Mouse (Mus musculus) bone marrow macrophage, adult 2 months (primary cell): ENCODE measurements around the gene Trappc6a. TPM values are rescaled to one million over a fixed set of nuclear protein-coding genes. Genes with fewer than 3 reads are reported as not detected.
A peak's percentile ranks its signal among the peaks of the same experiment; 100 is the strongest.

ENCODE experiments used
- H3K27ac ChIP-seq: 2 replicates; pipeline ENCODE4 v1.5.1; 2012; ENCODE audit warnings: low read depth, low read length; ENCODE audit not compliant: insufficient read depth
- H3K4me1 ChIP-seq: 2 replicates; pipeline ENCODE4 v1.6.1; 2012; ENCODE audit warnings: low read length; ENCODE audit not compliant: control insufficient read depth, insufficient read depth
- H3K4me3 ChIP-seq: 2 replicates; pipeline ENCODE4 v1.5.1; 2012; ENCODE audit warnings: mild to moderate bottlenecking, low read length, moderate library complexity; ENCODE audit not compliant: insufficient read depth
- CTCF ChIP-seq: IDR thresholded peaks from 2 replicates; pipeline ENCODE4 v1.5.1; 2012; ENCODE audit warnings: low read depth, mild to moderate bottlenecking, low read length, moderate library complexity
- POLR2A ChIP-seq: IDR thresholded peaks from 2 replicates; pipeline ENCODE4 v1.6.1; 2012; ENCODE audit warnings: mild to moderate bottlenecking, low read depth, low read length, borderline replicate concordance
- polyA plus RNA-seq: library from polyadenylated mRNA; stranded (reverse); fragments of >200 nt; gene quantifications from 2 replicates; pipeline ENCODE4 v1.2.4, GENCODE M21; 2012; ENCODE audit not compliant: missing spikeins, insufficient read depth, insufficient read length

Gene Trappc6a
- polyA plus RNA-seq, 1 experiment = 51.4 TPM

DNA sequence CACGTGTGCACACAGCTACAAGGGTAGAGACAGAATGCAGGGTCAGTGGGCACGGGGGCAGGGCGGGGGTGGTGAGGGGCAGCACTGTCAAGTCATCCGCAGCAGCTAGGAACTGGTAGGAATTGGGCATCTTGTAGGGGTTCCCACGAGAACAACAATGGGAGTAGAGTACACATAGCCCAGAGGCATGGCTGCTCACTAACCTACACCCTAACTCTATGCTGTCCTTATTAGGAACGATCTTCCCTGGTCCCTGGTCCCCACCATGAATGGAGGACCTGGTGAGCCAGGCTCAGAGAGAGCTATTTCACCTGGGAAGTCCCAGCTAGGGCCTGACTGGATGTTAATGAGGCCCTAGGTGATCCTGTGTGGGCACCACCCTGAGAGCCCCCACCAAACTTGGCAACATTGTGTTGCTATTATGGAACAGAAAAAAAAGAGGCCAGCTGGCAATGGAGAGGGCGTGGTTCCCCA, 33.5 kb downstream of the Trappc6a start:
- no peak overlapping the region for H3K4me3 ChIP-seq
- no peak overlapping the region for H3K27ac ChIP-seq
- no peak for TF ChIP-seq POLR2A
- TF ChIP-seq CTCF = no peak
- no peaks in the 10 kb centered on the region for H3K4me1 ChIP-seq

DNA sequence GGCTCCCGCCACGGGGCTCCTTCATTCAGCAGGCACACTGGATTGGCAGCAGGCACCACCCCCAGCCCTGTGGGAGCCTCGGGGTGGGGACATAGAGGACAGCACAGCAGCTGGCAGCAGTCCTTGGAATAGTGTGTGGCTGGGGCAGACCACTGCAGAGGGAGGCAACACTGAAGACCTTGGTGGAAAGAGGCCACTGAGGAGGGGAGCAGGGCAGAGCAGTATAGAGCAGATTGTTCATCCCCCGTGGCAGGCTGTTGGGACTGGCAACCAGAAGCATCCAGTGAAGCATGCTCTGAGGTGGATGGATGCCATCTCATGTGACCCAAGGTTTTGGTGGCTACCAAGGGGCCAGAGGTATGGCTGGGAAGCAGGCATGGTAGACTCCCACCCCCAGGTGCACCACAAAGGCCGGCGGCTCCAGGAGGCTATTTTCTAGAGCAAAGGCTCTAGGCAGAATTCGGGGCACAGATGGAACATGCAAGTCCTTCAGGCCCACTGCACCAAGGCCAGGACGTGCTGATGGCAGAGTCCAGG, 34.0 kb downstream of the Trappc6a start:
- no peak overlapping the region for H3K4me3 ChIP-seq
- H3K27ac ChIP-seq = no peak overlapping the region
- TF ChIP-seq POLR2A = no peak
- TF ChIP-seq CTCF = no peak
- no peaks in the 10 kb centered on the region for H3K4me1 ChIP-seq

DNA sequence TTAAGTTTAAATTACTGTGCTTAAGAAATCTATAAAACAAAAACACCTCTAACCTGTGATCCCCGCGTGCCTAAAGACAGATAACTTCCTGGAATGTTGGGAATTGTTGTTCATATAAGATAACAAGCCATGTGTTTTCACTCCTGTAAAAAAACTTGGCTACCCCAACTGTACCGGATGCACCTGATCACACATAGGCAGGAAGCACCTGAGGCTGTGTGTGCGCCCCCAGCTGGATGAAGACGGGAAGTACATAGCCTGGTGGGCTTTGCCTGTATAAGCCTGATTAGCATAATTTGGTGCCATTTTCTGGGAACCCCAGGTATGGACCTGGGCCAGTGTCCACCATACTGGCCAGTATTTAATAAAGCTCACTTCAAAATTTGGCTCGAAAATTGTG, 35.4 kb downstream of the Trappc6a start:
- TF ChIP-seq CTCF = peak; percentile 26; the same call in 1 of the 2 replicates
- no peak for TF ChIP-seq POLR2A
- no peaks in the 10 kb centered on the region for H3K4me1 ChIP-seq
- no peak overlapping the region for H3K27ac ChIP-seq
- no peak overlapping the region for H3K4me3 ChIP-seq

DNA sequence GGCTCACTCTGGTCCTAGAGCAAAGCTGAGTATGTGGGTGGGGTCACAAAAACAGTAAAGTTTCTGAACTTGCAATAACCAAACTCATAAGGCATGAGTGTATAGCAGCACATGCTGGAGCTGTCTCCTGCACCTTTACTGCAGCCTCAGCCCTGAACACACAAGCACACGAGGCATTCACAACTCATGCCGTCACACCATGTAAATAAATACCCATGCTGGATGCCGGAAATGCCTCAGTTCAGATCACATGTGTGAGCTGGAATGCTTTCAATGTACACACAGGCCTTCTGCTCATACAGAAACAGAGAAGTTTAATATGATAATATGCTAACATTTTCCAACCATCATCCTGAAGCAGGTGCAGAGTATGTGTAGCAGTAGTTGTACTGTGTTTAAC, 37.8 kb downstream of the Trappc6a start:
- Histone ChIP-seq H3K4me1 (no peaks in the 10 kb centered on the region), H3K27ac (no peak overlapping the region), H3K4me3 (no peak overlapping the region)
- no peak for TF ChIP-seq CTCF
- TF ChIP-seq POLR2A = no peak

DNA sequence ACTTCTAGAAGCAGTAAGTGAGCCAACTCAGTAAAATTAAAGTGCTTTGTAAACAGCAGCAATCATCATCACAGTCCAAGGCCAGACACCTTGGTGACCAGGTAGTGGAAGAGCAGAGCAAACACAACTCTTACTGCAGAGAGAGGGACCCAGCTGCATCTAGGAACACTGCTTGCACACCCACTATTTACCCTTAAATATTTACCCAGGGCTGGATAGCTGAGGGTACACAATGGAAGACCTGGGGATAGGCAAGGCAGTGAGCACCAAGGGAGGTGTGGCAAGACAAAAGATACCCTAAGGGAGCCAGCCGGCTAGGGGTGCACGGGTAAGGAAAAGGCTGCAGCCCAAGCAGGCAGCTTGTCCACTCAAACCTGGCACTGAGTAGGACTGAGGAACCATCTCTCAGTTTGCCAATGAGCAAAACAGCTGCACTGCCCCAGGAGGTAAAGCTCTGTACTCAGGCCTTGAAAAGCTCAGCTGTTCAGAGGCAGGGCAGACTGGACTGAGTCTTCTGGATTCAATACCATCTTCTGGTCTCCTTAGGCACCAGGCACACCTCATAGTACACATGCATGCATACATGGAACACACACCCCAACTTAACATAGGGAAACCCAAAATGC, 39.3 kb downstream of the Trappc6a start:
- Histone ChIP-seq H3K4me1 (peaks cover 9% of the 10 kb centered on the region), H3K27ac (no peak overlapping the region), H3K4me3 (no peak overlapping the region)
- TF ChIP-seq POLR2A = no peak
- TF ChIP-seq CTCF = no peak

DNA sequence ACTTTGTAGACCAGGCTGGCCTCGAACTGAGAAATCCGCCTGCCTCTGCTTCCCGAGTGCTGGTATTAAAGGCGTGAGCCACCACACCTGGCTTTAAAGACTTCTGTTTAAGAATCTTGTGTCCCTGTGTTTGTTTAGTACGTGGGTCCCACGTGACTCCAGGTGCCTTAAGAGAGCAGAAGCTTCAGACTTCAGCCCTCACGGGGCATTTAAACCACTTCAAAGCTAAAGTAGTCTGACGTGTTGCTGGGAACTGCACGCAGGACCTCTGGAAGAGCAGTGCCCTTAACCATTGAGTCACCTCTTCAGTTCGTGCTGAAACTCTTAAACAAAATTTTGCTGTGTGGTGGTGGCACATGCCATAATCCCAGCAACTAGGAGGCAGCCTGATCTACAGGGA, 41.2 kb downstream of the Trappc6a start:
- Histone ChIP-seq H3K27ac (no peak overlapping the region), H3K4me1 (peaks cover 22% of the 10 kb centered on the region), H3K4me3 (no peak overlapping the region)
- TF ChIP-seq POLR2A (no peak), CTCF (no peak)

DNA sequence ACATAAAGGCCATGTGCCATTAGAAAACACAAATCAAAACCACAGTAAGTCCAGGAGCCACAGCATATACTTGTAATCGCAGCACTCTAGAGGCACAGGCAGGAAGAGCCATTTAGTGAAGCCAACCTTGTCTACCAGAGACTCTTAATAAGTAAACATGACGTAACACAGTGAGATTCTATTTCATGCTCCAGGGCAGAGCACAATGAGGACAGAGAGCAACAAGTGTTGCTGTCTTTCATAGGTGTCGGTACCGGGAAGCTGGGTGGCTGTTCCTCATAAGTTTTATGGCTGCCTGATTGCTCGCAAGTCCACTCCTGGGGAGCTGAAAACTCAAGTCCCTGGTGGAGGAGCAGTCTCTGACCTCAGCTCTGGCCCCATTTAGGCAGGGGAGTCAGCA, 43.4 kb downstream of the Trappc6a start:
- Histone ChIP-seq H3K4me1 (peaks cover 29% of the 10 kb centered on the region), H3K4me3 (no peak overlapping the region), H3K27ac (no peak overlapping the region)
- TF ChIP-seq CTCF = no peak
- no peak for TF ChIP-seq POLR2A

DNA sequence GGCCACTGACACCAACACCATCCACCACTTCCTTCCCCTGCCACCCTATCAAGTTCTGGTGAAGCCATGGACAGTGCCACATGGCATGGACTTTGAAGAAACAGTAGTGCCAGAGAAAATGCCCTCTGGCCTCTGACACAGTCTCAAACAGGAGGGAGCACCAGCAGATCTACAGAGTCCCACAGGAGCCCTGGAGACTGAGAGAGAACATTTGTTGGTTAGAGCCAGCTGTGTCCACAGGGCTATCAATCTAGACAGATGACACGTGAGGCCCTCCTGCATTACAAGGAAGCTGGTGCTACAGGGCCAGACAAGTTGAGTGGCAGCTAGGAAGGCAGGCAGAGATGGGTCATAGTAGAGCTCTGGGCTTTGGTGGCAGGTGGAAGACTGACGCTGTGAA, 44.2 kb downstream of the Trappc6a start:
- H3K4me1 ChIP-seq = peaks cover 34% of the 10 kb centered on the region
- H3K4me3 ChIP-seq = no peak overlapping the region
- no peak overlapping the region for H3K27ac ChIP-seq
- TF ChIP-seq CTCF (no peak), POLR2A (no peak)

DNA sequence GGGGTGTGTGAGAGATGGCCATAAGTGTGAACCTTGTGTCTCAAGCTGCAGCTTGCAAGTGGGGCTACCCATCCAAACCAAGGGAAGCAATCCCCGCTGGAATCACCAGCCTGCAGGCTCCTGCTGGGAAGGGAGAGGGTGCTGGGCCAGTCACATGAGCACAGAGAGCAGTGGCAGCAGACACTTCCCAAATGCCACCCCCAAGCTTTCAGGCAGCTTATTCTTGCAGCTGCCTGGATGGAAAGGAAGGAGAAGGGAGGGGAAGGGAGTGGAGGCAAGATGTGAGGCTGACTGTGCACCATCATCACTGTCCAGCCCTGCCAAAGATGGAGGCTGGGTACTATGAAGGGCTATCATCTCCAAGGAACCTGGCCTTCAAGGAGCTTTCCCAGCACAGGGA, 46.0 kb downstream of the Trappc6a start:
- no peak for TF ChIP-seq POLR2A
- no peak for TF ChIP-seq CTCF
- H3K27ac ChIP-seq = peak overlapping the region; percentile 26; the same call in 1 of the 2 replicates
- no peak overlapping the region for H3K4me3 ChIP-seq
- peaks cover 52% of the 10 kb centered on the region for H3K4me1 ChIP-seq

DNA sequence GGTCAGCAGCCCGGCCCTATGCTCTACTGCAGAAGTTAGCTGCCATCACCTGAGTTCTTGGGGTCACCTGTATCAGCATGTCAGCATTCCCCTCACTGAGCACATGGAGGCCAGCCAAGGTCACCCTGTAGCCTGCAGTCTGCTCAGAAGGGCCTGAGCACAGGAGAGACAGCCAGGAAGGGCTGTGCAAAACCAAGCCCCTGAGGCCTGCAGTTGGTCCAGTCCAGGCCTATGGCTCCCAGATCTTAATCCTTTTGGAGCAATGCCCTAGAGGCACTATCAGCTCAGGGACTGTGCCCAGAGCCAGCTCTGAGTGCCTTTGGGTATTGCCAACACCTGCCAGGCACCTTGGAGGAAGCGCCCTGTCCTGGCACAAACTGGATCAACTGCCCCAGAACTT, 48.9 kb downstream of the Trappc6a start:
- H3K4me3 ChIP-seq = no peak overlapping the region
- TF ChIP-seq CTCF (no peak), POLR2A (no peak)
- H3K4me1 ChIP-seq = peaks cover 56% of the 10 kb centered on the region
- H3K27ac ChIP-seq = no peak overlapping the region
